Mouse (Mus musculus): ENCODE measurements around the gene Ubash3a. TPM values are rescaled to one million over a fixed set of nuclear protein-coding genes. Genes with fewer than 3 reads are reported as not detected.
"Not testable (repeated sequence)": the region's sequence is repeated elsewhere in the genome, so short reads cannot be mapped to it uniquely, and the experiment has no call there.

Gene Ubash3a
- total RNA-seq, 2 experiments from 2014 or later = not detected

- peak; percentile 94 for DNase-seq (ENCODE audit: low spot score)
Observed at GRCm38 (mm10) chr17:31260430-31260829, 52.8 kb downstream of the Ubash3a start.

GRCm38 (mm10) chr17:31261352-31261751, 53.7 kb downstream of the Ubash3a start:
- DNase-seq (ENCODE audit: low spot score) = no peak

DNA sequence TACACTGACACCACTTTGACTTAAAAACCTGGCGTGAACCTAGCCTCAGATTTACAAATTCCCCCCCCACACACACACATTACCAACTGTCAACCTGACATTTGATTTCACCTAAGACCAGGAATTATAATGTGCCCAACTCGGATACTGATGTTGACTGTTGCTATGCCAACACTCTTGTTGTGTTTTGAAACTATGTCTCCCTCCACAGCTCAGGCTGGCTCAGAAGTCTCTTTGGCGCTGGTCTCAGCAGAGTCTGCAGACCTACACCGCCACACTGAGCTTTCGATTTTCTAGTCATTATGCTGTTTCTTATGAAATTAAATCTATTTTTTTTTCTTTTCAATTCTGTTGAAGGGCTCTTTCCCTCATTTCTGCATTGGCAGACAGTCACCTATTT, 55.0 kb downstream of the Ubash3a start:
- no peak for DNase-seq (ENCODE audit: low spot score)

DNA sequence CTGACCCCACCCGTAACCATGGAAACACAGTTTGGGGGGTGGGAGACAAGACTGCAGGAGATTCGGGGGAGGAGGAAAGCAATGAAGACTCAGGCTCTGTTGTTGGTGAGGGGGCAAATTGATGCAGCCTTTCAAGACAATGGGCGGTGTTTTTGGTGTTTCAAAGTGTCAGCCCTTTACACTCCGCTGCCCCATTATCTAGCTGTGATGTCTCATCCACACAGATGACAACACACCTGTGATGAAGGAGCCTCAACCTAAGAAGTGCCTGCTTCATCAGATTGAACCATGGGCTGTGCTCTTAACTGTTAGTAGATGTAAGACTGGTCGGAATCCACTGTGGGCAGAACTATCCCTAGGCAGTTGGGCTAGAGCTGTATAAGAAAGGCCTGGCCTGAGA, 56.1 kb downstream of the Ubash3a start:
- no peak for DNase-seq (ENCODE audit: low spot score)

DNA sequence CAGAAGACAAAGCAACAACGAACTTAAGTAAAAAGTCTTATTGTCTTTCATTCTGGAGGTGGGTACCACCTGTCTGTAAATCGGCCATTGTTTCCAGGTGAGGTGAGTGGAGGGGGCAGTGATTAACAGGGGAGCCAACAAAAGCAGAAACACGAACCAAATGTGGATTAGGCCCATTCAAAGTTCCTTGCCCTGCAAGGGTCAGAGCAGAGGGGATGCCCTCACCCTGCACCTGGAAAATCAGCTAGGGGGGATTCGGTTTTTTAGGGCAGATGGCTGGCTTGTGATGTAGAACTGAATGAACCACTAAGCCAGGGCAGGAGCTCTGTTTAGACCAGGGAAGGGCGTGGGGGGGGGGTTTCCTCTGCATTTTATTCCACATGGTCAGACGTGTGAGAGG, 56.7 kb downstream of the Ubash3a start:
- no peak for DNase-seq (ENCODE audit: low spot score)

GRCm38 (mm10) chr17:31265171-31265572, 57.5 kb downstream of the Ubash3a start:
- no peak for DNase-seq (ENCODE audit: low spot score)

DNA sequence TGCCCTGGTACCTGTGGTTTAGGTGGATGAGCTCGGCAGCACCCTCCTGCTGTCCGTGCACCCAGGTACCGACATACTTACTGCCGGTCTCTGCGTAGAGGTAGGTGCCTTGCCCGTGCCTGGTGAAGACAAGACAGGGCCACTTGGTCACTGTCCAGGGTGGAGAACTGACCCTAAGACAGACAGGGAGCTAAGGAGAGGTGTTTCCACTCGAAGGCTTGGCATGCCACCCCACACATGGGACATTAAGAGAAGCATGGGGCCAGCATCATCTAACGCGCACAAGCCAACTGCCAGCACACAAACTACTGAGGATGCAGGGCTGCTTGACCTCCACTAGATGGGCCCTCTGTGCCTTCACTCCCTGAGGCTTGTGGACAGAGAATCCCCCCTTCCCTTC, 58.2 kb downstream of the Ubash3a start:
- DNase-seq (ENCODE audit: low spot score) = no peak

DNA sequence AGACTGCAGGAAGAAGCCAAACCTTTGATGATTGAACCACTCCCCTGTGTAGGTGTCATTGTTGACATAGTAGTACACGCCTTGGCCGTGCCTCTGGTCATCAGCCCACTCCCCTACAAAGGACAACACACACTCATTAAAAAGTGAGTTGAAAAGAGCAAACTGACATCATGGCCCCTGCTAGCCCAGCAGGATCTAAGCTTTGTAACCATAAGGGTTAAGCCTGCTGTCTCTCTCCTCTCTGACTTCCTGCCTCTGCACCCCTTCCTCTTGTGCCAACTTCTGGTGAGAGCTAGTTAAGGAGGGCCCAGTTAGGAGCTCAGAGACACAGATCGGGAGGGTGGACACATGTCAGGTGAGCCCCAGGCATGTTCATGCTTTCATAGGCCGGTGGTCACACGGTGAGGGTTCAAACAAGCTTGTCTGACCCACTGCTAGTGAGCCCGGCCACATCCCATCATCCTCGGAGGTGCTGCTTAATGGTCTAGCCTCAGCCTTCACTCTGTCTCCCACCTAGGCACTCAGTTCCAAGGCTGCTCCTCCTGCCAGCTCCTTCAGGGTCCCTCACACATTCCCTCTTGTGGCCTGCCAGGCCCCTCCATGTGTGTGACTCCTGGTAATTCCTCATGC, 58.8 kb downstream of the Ubash3a start:
- no peak for DNase-seq (ENCODE audit: low spot score)

GRCm38 (mm10) chr17:31267138-31267537, 59.5 kb downstream of the Ubash3a start:
- DNase-seq (ENCODE audit: low spot score) = no peak

GRCm38 (mm10) chr17:31267603-31268002, 59.9 kb downstream of the Ubash3a start:
- DNase-seq (ENCODE audit: low spot score) = no peak

DNA sequence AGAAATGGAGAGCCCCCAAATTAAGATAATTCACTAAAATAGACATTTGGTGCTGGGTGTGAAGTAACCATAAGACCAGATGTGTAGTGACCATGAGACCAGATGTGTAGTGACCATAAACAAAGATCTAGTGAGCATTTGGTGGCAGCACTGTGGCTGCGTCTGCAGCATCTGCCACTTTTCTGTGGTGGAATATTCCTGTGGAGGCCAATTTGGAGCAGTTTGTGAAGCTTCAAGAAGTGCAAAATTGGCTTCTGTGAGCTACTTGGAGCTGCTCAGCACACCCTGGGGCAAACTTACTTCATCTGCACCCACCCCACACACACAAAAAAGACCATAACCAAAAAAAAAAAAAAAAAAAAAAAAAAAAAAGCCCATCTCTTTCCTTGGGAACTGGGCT, 60.3 kb downstream of the Ubash3a start:
- no peak for DNase-seq (ENCODE audit: low spot score)

GRCm38 (mm10) chr17:31269761-31270160, 62.1 kb downstream of the Ubash3a start:
- no peak for DNase-seq (ENCODE audit: low spot score)

DNA sequence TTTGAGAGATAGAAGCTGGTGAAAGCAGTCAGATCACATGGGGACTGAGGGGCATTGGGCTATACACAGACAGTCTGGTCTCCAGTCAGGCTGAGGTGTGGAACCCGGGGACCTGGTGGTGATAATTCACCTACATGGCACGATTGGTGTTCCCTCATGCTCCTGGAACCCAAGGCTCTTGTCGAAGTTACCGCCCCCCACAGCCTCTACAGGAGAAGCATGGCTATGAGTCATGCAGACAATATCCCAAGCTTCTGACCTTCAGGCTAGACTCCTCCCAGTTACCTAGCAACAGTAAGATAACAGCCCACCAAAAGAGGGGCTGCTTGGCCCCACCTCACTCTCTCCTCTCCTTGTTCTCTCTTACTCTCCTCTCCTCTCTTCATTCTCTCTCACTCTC, 62.6 kb downstream of the Ubash3a start:
- no peak for DNase-seq (ENCODE audit: low spot score)

GRCm38 (mm10) chr17:31270736-31271135, 63.1 kb downstream of the Ubash3a start:
- DNase-seq (ENCODE audit: low spot score) = not testable (repeated sequence)

GRCm38 (mm10) chr17:31271136-31271851, 63.6 kb downstream of the Ubash3a start:
- no peak for DNase-seq (ENCODE audit: low spot score)

DNA sequence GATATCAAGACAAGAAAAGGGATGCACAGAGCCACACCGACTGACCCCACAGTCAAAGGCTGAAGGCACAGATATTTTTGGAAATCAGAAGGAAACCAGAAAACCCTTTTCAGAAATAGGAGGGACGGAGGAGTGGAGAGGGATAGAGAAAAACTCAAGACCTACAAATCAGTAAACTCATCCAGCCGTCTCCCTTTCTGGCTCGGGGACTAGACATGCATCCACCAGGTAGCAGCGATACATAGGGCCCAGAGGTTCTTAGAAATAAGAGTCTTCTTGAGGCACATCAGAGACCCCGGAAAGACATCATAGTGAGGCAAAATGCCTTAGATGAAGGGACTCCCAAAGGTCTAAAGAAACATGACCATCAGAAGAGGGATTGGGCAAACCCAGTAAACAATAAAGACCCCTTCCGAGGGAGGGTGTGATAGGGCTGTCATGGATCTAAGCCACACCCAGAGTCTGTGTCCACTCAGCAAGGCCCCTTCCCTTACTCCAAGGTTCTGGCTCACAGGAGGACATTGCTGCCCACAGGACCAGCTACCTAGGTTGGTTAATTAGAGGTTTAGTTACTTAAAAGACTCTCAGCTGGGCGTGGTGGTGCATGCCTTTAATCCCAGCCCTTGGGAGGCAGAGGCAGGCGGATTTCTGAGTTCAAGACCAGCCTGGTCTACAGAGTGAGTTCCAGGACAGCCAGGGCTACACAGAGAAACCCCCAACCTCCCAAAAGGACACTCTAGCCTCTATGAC, 64.9 kb downstream of the Ubash3a start:
- no peak for DNase-seq (ENCODE audit: low spot score)

- DNase-seq (ENCODE audit: low spot score) = no peak
Observed at GRCm38 (mm10) chr17:31273631-31274030, 66.0 kb downstream of the Ubash3a start.

DNA sequence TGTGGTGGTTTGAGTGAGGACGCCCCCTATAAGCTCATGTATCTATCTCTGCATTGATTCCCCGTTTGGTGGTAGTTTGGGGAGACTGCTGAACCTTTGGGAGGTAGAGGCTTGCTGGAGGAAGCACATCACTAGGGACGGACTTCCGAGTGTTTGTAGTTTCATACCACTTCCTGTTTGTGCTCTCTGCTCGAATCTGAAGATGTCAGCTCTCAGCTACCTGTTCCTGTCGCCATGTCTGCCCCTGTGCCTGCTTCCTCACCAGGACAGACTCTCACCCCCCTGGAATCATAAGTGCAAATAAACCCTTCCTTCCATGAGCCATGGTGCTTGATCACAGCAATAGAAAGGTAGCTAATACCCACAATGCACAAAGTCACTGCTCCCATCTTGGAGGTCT, 67.5 kb downstream of the Ubash3a start:
- DNase-seq (ENCODE audit: low spot score) = no peak

GRCm38 (mm10) chr17:31276207-31276921, 68.7 kb downstream of the Ubash3a start:
- DNase-seq (ENCODE audit: low spot score) = no peak

GRCm38 (mm10) chr17:31276922-31277918, 69.5 kb downstream of the Ubash3a start, which contains the start of gene Rsph1:
Gene Rsph1 (minus strand): TSS chr17:31277383.
- peak; percentile 99 for DNase-seq (ENCODE audit: low spot score)

DNA sequence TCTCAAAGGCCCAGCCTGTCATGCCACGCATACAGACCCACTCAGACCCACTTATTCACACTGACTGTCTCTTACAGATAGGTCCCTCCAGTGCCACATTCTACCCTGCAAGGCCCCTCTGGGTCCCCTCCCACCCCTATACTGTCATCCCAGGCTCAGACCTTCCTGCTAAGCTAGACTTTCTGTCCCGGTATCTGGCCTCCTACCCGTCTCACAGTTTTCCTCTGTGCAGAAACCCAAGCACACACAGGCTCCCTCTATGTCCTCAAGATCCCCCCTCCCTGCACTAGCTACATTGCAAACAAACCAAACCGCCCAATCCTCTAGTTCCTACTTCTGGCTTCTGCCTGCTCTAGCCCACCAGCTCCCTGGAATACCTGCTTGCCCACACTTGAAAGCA, 70.3 kb downstream of the Ubash3a start:
- no peak for DNase-seq (ENCODE audit: low spot score)
